Mouse (Mus musculus): Measurements from ENCODE around the gene Naa16. TPM values are rescaled to one million over a fixed set of nuclear protein-coding genes. Genes with fewer than 3 reads are reported as not detected.

Naa16 gene
- polyA plus RNA-seq, 1 experiment, result 13.3 TPM

- no peak for DNase-seq (ENCODE audit: low spot score)
Observed at GRCm38 (mm10) chr14:79275441-79275840, 115.1 kb downstream of the Naa16 start.

Other genes with a start within 250 kb of the Naa16 start
- gene Zfp957, start 143.4 kb downstream of the Naa16 start, polyA plus RNA-seq (2012; rRNA removed), result not detected in 2 replicates
- 13.4 and 20.1 TPM in 2 replicates for gene Rgcc, start 89.1 kb downstream of the Naa16 start, polyA plus RNA-seq (2012; rRNA removed)
- gene Mtrf1, start 7.0 kb upstream of the Naa16 start, polyA plus RNA-seq (2012; rRNA removed), result 6.4 and 6.6 TPM in 2 replicates
- 5.2 and 6.1 TPM in 2 replicates for gene Kbtbd7, start 35.7 kb upstream of the Naa16 start, polyA plus RNA-seq (2012; rRNA removed)
- 0.15 and 0.16 TPM in 2 replicates for gene Kbtbd6, start 61.1 kb upstream of the Naa16 start, polyA plus RNA-seq (2012; rRNA removed)
- 40.7 and 41.9 TPM in 2 replicates for gene Elf1, start 90.4 kb upstream of the Naa16 start, polyA plus RNA-seq (2012; rRNA removed)
- gene Wbp4, start 90.7 kb upstream of the Naa16 start, polyA plus RNA-seq (2012; rRNA removed), result 17.8 and 18.7 TPM in 2 replicates
- gene Sugt1, start 196.9 kb upstream of the Naa16 start, polyA plus RNA-seq (2012; rRNA removed), result 49.3 and 59.6 TPM in 2 replicates

All from urinary bladder, adult 2 months (tissue).